Mouse (Mus musculus): Measurements from ENCODE around the gene Prex1.

- TF ChIP-seq CTCF (IDR thresholded peaks at IDR 0.05; ENCODE audit: low read depth), result no peak
- no peak for TF ChIP-seq EP300 (IDR thresholded peaks at IDR 0.05; ENCODE audit: low read depth)
Observed at GRCm38 (mm10) chr2:166650414-166650813, 63.2 kb downstream of the Prex1 start.
